Mouse (Mus musculus) cortical plate, adult 2 months (tissue): ENCODE data around the gene Plrg1. TPM values are rescaled to one million over a fixed set of nuclear protein-coding genes. Genes with fewer than 3 reads are reported as not detected.

Experiments
- H3K27ac ChIP-seq: fragments of 200-500 bp; 2 replicates; pipeline ENCODE4 v1.5.1; 2012; ENCODE audit warnings: low read length, control low read depth, inconsistent platforms; ENCODE audit not compliant: insufficient read depth
- H3K4me1 ChIP-seq: fragments of 200-500 bp; 2 replicates; pipeline ENCODE4 v1.6.1; 2011; ENCODE audit warnings: low read length; ENCODE audit not compliant: control insufficient read depth, insufficient read depth
- H3K4me3 ChIP-seq: fragments of 200-500 bp; 2 replicates; pipeline ENCODE4 v1.5.1; 2011; ENCODE audit warnings: mild to moderate bottlenecking, low read length, control low read depth; ENCODE audit not compliant: insufficient read depth
- CTCF ChIP-seq: fragments of 200-500 bp; IDR thresholded peaks from 2 replicates; pipeline ENCODE4 v1.5.1; 2011; ENCODE audit warnings: mild to moderate bottlenecking, control low read depth, low read length; ENCODE audit not compliant: insufficient read depth; ENCODE audit errors: extremely low read depth
- POLR2A ChIP-seq: fragments of 200-500 bp; IDR thresholded peaks from 2 replicates; pipeline ENCODE4 v1.6.1; 2011; ENCODE audit warnings: mild to moderate bottlenecking, low read length, control low read depth; ENCODE audit not compliant: insufficient read depth; ENCODE audit errors: extremely low read depth
- polyA plus RNA-seq: library from polyadenylated mRNA; depleted of rRNA; stranded (reverse); fragments of >200 nt; gene quantifications from 2 replicates; pipeline ENCODE4 v1.2.3, GENCODE M21; 2012

The Plrg1 gene
- polyA plus RNA-seq, 1 experiment = 45.0 TPM

DNA sequence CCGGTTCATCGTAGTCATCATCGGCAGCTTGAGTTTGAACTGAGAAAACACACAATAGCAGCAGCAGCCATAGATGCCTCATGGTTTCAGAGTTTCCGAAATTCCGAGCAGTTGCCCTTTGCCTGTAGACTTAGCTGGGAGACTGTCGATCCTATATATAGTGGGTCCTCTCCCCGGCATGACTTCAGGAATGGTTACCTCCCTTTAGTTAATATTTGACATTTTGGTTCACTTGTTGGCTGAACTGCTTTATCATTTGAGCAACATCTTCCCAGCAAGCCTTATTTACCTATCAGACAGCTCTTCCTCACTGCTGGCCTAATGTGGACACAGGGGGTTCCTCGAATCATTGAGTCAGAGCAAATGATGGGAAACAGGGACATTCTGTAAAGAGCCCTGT lies 5.6 kb upstream of the Plrg1 start, which contains the start of gene Fgb:
TSS of gene Fgb (minus strand) at position 184 of the 400 bp plus-strand sequence.
- Histone ChIP-seq H3K4me1 (no peaks in the 10 kb centered on the region), H3K4me3 (no peak within 1 kb of the TSS), H3K27ac (no peak within 1 kb of the TSS)
- no peak for TF ChIP-seq CTCF
- TF ChIP-seq POLR2A = no peak

DNA sequence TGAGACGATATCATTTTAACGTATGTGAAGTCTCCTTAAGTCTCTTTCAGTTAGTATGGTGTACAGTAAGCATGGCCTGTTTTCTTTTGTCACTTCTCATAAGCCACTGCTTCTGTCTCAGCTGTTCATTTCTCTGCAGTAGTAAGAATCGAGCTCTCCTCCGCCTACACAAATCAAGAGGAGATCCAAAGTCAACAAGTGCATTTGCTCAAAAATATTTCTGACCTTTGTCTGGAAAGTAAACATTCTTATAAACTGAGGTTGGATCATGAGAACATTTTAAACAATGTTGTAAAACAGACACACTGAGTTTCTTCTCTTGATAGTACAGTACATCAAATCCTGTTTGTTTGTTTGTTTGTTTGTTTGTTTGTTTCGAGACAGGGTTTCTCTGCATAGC lies 4.7 kb upstream of the Plrg1 start:
- TF ChIP-seq CTCF = no peak
- no peak for TF ChIP-seq POLR2A
- no peak overlapping the region for H3K4me3 ChIP-seq
- no peaks in the 10 kb centered on the region for H3K4me1 ChIP-seq
- no peak overlapping the region for H3K27ac ChIP-seq

DNA sequence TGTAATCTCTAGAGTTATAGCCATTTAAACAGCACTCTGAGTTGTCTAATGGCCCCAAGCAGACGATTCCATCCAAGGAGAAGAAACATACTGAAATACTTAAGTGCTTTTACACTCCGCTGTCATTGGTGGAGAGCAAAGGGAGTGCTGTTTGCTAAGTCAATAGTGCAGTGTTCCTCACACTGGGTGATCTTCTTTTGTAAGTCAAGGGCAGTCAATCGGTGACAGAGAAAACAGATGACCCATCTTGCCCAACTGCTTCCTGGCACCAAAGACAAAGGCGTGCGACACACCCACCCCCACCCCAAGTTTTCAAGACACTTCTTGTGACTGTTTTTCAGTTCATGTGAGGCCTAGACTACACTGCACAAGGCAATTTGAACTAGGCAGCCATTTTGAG lies 3.2 kb upstream of the Plrg1 start:
- Histone ChIP-seq H3K27ac (no peak overlapping the region), H3K4me1 (no peaks in the 10 kb centered on the region), H3K4me3 (no peak overlapping the region)
- TF ChIP-seq POLR2A (no peak), CTCF (no peak)

DNA sequence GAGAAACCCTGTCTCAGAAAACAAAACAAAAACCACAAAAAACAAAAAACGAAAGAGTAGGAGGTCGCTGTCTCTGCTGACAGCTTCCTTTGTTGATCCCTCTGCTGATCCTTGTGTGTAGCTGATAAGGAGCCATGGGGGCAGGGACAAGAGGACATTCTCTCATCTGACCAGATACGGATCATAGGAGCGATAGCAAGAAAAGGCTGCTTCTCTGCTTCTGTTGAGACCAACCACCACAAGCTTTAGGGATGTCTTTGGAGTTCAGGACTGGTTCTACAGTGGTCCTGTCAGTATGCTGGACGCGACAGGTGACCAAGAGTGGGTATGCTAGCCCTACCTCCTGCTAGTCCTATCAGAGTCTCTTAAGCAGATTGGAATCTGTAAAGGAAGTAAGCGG lies 2.2 kb upstream of the Plrg1 start:
- no peak for TF ChIP-seq POLR2A
- TF ChIP-seq CTCF = no peak
- Histone ChIP-seq H3K4me1 (no peaks in the 10 kb centered on the region), H3K27ac (no peak overlapping the region), H3K4me3 (no peak overlapping the region)

DNA sequence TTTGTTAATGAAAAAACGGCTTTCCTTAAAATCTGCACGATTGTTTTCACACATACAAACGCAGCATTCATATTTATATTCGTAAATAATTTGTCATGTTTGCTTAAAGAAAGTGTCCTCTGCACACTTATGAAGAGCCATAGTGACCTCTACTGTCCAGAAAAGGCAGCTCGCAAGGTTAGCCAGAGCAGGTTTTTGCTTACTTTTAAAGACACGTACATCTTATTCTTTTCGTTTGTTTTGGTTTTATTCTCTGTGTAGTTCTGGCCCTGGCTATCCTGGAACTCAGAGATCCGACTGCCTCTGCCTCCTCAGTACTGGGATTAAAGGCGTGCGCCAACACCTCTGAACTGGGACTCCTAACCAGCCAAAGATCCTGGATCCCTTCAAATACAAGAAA lies 1.6 kb upstream of the Plrg1 start:
- Histone ChIP-seq H3K4me1 (no peaks in the 10 kb centered on the region), H3K27ac (no peak overlapping the region), H3K4me3 (no peak overlapping the region)
- peak; percentile 67 for TF ChIP-seq CTCF
- TF ChIP-seq POLR2A = no peak

DNA sequence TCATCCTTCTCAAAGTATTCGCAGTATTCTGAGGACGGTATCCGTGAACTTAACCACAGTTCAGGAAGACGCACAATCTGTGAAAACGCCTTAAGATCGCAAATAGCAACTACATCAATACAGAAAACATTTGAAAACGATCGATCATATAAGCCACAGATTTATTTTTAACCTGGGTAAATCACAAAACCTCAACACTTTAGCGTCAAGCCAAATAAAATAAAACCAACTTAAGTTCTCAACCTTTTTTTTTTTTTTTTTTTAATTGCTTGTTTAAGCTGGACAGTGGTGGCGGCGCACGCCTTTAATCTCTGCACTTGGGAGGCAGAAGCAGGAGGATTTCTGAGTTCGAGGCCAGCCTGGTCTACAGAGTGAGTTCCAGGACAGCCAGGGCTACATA lies 563 bp upstream of the Plrg1 start:
- H3K4me3 ChIP-seq = peak overlapping the region; percentile 73
- TF ChIP-seq CTCF (no peak), POLR2A (no peak)
- H3K4me1 ChIP-seq = no peaks in the 10 kb centered on the region
- H3K27ac ChIP-seq = no peak overlapping the region

DNA sequence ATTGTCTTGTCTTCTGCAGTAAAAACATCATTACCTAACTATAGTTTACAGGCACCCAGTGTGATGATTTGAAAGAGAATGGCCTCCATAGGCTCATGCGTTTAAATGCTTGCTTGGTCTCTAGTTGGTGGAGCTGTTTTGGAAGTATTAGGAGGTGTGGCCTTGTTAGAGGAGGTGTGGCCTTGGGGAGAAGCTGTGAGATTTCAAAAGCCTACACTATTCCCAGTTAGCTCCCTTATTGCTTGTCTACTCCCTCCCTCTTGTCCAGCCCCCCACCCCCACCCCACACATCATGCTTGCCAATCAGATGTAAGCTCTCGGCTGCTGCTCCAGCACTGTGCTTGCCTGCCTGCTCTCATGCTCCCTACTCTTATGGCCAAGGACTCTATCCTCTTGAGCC lies 1.7 kb downstream of the Plrg1 start:
- no peak for TF ChIP-seq CTCF
- TF ChIP-seq POLR2A = no peak

DNA sequence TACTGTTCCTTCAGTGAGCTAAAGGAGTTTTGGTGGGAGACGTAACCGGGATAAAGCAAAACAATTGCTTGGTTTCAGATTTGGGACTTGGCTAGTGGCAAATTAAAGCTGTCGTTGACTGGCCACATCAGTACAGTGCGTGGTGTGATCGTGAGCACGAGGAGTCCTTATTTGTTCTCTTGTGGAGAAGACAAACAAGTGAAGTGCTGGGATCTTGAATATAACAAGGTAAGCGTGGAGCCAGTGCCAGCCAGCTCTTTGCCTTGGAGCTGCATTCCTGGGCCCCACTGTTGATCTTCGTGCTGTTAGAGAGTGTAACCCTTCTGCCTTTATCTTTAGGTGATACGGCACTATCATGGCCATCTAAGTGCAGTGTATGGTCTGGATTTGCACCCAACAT lies 12.6 kb downstream of the Plrg1 start:
- TF ChIP-seq POLR2A = no peak
- no peak for TF ChIP-seq CTCF
- Histone ChIP-seq H3K4me3 (no peak overlapping the region), H3K4me1 (no peaks in the 10 kb centered on the region), H3K27ac (no peak overlapping the region)

More for the DNA sequence above, 1.7 kb downstream of the Plrg1 start:
- Histone ChIP-seq H3K4me3 (no peak overlapping the region), H3K4me1 (no peaks in the 10 kb centered on the region), H3K27ac (no peak overlapping the region)

DNA sequence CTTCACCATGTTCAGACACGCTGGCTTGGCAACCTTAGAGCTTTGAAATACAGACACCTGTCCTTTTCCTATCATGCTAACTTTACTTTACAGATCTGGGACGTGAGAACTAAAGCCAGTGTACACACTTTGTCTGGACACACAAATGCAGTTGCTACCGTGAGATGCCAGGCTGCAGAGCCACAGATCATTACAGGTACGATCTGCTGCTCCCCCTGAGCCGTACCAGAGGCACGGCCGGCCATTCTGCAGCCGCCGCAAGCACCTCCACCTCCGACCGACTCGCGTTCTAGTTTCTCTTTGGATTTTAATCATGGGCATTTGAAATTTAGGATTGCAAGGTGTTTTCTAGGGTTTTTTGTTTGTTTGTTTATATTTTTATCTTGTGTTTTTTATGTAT lies 13.5 kb downstream of the Plrg1 start:
- Histone ChIP-seq H3K4me1 (no peaks in the 10 kb centered on the region), H3K4me3 (no peak overlapping the region), H3K27ac (no peak overlapping the region)
- TF ChIP-seq CTCF (no peak), POLR2A (no peak)

DNA sequence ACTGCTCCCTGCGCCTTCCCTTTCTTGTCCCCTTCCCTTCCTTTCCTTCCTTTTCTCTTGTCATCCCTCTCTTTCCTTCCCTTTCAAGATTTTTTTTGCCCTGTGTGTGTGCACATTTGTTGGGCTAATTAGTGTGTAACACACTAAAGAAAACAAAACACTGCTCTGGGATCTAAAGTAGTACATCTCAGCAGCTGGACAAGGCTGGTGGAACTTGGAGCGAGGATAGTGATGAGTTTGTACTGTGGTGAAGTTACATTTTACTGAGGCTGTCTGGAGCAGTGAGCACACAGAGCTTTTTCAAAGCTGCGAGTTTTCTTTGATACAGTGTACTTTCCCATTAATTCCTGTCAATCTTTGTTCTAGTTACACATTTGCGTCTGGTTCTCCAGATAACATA lies 14.9 kb downstream of the Plrg1 start:
- H3K4me3 ChIP-seq = no peak overlapping the region
- TF ChIP-seq CTCF = no peak
- TF ChIP-seq POLR2A = no peak
- no peak overlapping the region for H3K27ac ChIP-seq
- H3K4me1 ChIP-seq = no peaks in the 10 kb centered on the region

DNA sequence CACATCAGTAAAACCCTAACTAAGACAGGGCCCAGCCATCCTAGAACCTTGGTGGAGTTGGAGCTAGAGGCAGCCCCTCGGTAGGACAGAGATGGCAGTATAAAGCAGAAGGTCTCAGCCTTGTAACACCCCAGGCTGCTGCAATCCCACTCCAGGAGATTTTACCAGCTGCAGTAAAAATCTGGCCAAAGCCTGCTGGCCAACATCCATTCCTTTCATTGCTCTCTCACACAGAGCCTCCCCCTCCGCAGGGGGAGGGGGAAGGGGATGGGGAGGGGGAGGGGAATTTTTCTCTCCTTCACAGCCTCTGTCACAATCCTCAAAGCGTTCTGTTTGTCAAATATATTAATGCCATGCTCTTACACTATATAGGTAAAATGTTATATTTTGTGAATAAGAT lies 21.2 kb downstream of the Plrg1 start:
- H3K27ac ChIP-seq = no peak overlapping the region
- H3K4me3 ChIP-seq = no peak overlapping the region
- H3K4me1 ChIP-seq = no peaks in the 10 kb centered on the region
- TF ChIP-seq POLR2A (no peak), CTCF (no peak)
